Mouse (Mus musculus) lung, embryonic 14.5 days (tissue): ENCODE results near the gene Rftn2. TPM values are rescaled to one million over a fixed set of nuclear protein-coding genes. Genes with fewer than 3 reads are reported as not detected.

Experiments used
- ATAC-seq: fragments of 200-750 bp; cut with Nextera tagmentation; 2 replicates; pipeline ENCODE4 v1.8.0; 2017; ENCODE audit warnings: mild to moderate bottlenecking, moderate TSS enrichment, moderate library complexity; ENCODE audit not compliant: insufficient read depth
- DNase-seq: peaks from one replicate; pipeline ENCODE4 v3.0.0-alpha.2; 2015
- H3K27ac ChIP-seq: fragments of 300-500 bp; sonication (generic); 2 replicates; pipeline ENCODE4 v1.5.1; 2014; ENCODE audit warnings: low read depth, mild to moderate bottlenecking, moderate library complexity
- H3K27me3 ChIP-seq: fragments of 300-500 bp; sonication (generic); 2 replicates; pipeline ENCODE4 v1.6.1; 2014; ENCODE audit warnings: low read length, control low read depth; ENCODE audit not compliant: insufficient read depth
- H3K36me3 ChIP-seq: fragments of 300-500 bp; sonication (generic); 2 replicates; pipeline ENCODE4 v1.6.1; 2014; ENCODE audit warnings: control low read depth; ENCODE audit not compliant: insufficient read depth
- H3K4me1 ChIP-seq: fragments of 300-500 bp; sonication (generic); 2 replicates; pipeline ENCODE4 v1.6.1; 2014; ENCODE audit warnings: antibody characterized with exemption, control low read depth; ENCODE audit not compliant: insufficient read depth
- H3K4me2 ChIP-seq: fragments of 300-500 bp; sonication (generic); 2 replicates; pipeline ENCODE4 v1.6.1; 2014; ENCODE audit warnings: mild to moderate bottlenecking
- H3K4me3 ChIP-seq: fragments of 300-500 bp; sonication (generic); 2 replicates; pipeline ENCODE4 v1.5.1; 2014; ENCODE audit warnings: low read depth, low read length
- H3K9ac ChIP-seq: fragments of 300-500 bp; sonication (generic); 2 replicates; pipeline ENCODE4 v1.6.1; 2014
- H3K9me3 ChIP-seq: fragments of 300-500 bp; sonication (generic); 2 replicates; pipeline ENCODE4 v1.6.1; 2016; ENCODE audit warnings: low read depth, low read length, control low read depth
- CTCF ChIP-seq: IDR thresholded peaks from 2 replicates; pipeline ENCODE4 v1.5.1; 2016; ENCODE audit warnings: antibody characterized with exemption, low read depth
- WGBS: fragments of 180-500 bp; shearing (Covaris S2); extraction: QIAGEN DNeasy Blood & Tissue Kit; methylation state at CpG from one replicate; pipeline ENCODE4 v1.1.7; 2014; 5-methylcytosine and 5-hydroxymethylcytosine counted together
- polyA plus RNA-seq: library from polyadenylated mRNA; unstranded; fragments of >200 nt; fragmentation: Nextera tagmentation; extraction: Ambion mirVana; gene quantifications from 2 replicates; pipeline ENCODE4 v1.2.1, GENCODE M21; 2014

Rftn2 gene
- polyA plus RNA-seq, 1 experiment from 2014 or later = 12.1 TPM

GRCm38 (mm10) chr1:55173720-55174557 is 52.6 kb downstream of the Rftn2 start:
- H3K36me3 ChIP-seq = 0 out of 2 replicates have a peak, but pooled peaks cover 3% of the 10 kb centered on the region
- no peak for TF ChIP-seq CTCF
- H3K9ac ChIP-seq = no peak overlapping the region
- H3K9me3 ChIP-seq = peaks cover 3% of the 10 kb centered on the region; the same call in 1 of the 2 replicates
- H3K27ac ChIP-seq = no peak overlapping the region
- 67% methylated on average over 10 of the region's 10 CpGs for WGBS
- no peaks in the 10 kb centered on the region for H3K27me3 ChIP-seq
- no peak overlapping the region for H3K4me3 ChIP-seq
- no peak overlapping the region for H3K4me2 ChIP-seq
- ATAC-seq = no peak
- DNase-seq = no peak
- H3K4me1 ChIP-seq = no peaks in the 10 kb centered on the region

- 0 out of 2 replicates have a peak, but pooled peaks cover 3% of the 10 kb centered on the region for H3K36me3 ChIP-seq
- H3K9me3 ChIP-seq = peaks cover 3% of the 10 kb centered on the region; the same call in 1 of the 2 replicates
- H3K27me3 ChIP-seq = no peaks in the 10 kb centered on the region
- no peak overlapping the region for H3K4me2 ChIP-seq
- no peaks in the 10 kb centered on the region for H3K4me1 ChIP-seq
- 57% methylated on average over 22 of the region's 22 CpGs for WGBS
- no peak for TF ChIP-seq CTCF
- no peak for DNase-seq
- no peak overlapping the region for H3K9ac ChIP-seq
- H3K4me3 ChIP-seq = no peak overlapping the region
- ATAC-seq = no peak
- H3K27ac ChIP-seq = no peak overlapping the region
These were observed 54.9 kb downstream of the Rftn2 start for GRCm38 (mm10) chr1:55171361-55172325.

- no peak overlapping the region for H3K27ac ChIP-seq
- H3K4me1 ChIP-seq = no peaks in the 10 kb centered on the region
- no peaks in the 10 kb centered on the region for H3K27me3 ChIP-seq
- no peak for DNase-seq
- no peak overlapping the region for H3K9ac ChIP-seq
- H3K4me2 ChIP-seq = no peak overlapping the region
- TF ChIP-seq CTCF = no peak
- WGBS = 92% methylated on average over 4 of the region's 4 CpGs
- peaks cover 3% of the 10 kb centered on the region; the same call in 1 of the 2 replicates for H3K9me3 ChIP-seq
- no peak overlapping the region for H3K4me3 ChIP-seq
- no peaks in the 10 kb centered on the region for H3K36me3 ChIP-seq
- ATAC-seq = no peak
These were observed 58.0 kb downstream of the Rftn2 start for GRCm38 (mm10) chr1:55168591-55168990.

GRCm38 (mm10) chr1:55167560-55167959 is 59.0 kb downstream of the Rftn2 start:
- no peak for TF ChIP-seq CTCF
- peaks cover 3% of the 10 kb centered on the region; the same call in 1 of the 2 replicates for H3K9me3 ChIP-seq
- H3K4me3 ChIP-seq = no peak overlapping the region
- no peaks in the 10 kb centered on the region for H3K27me3 ChIP-seq
- no peaks in the 10 kb centered on the region for H3K36me3 ChIP-seq
- H3K9ac ChIP-seq = no peak overlapping the region
- no peak for ATAC-seq
- no peak overlapping the region for H3K27ac ChIP-seq
- no peaks in the 10 kb centered on the region for H3K4me1 ChIP-seq
- no peak overlapping the region for H3K4me2 ChIP-seq
- no peak for DNase-seq
- WGBS = 67% methylated on average over 4 of the region's 4 CpGs

- whole genome bisulfite sequencing = 46% methylated on average over 5 of the region's 5 CpGs
- peak; percentile 42 for DNase-seq
These were observed 62.6 kb downstream of the Rftn2 start for GRCm38 (mm10) chr1:55164005-55164404.

GRCm38 (mm10) chr1:55162781-55163180 is 63.8 kb downstream of the Rftn2 start:
- ATAC-seq = no peak

More at GRCm38 (mm10) chr1:55164005-55164404, 62.6 kb downstream of the Rftn2 start:
- Histone ChIP-seq H3K9ac (no peak overlapping the region), H3K4me3 (no peak overlapping the region), H3K9me3 (no peaks in the 10 kb centered on the region; the same call in 1 of the 2 replicates), H3K36me3 (peaks cover 6% of the 10 kb centered on the region; the same call in 1 of the 2 replicates), H3K4me2 (no peak overlapping the region), H3K4me1 (no peaks in the 10 kb centered on the region), H3K27me3 (no peaks in the 10 kb centered on the region), H3K27ac (no peak overlapping the region)
- ATAC-seq = no peak
- no peak for TF ChIP-seq CTCF

More at GRCm38 (mm10) chr1:55162781-55163180, 63.8 kb downstream of the Rftn2 start:
- no peak overlapping the region for H3K9ac ChIP-seq
- no peak overlapping the region for H3K4me3 ChIP-seq
- H3K9me3 ChIP-seq = no peaks in the 10 kb centered on the region
- H3K36me3 ChIP-seq = peaks cover 13% of the 10 kb centered on the region
- no peak for DNase-seq
- no peak for TF ChIP-seq CTCF
- 66% methylated on average over 5 of the region's 5 CpGs for WGBS
- H3K4me1 ChIP-seq = no peaks in the 10 kb centered on the region
- H3K4me2 ChIP-seq = no peak overlapping the region
- no peaks in the 10 kb centered on the region for H3K27me3 ChIP-seq
- no peak overlapping the region for H3K27ac ChIP-seq
